Mouse (Mus musculus): ENCODE results near the gene 1700080O16Rik. TPM values are rescaled to one million over a fixed set of nuclear protein-coding genes. Genes with fewer than 3 reads are reported as not detected.

Gene 1700080O16Rik
- polyA plus RNA-seq (2015; fragmentation: Nextera tagmentation; extraction: Ambion mirVana): not detected in 2 replicates

GRCm38 (mm10) chrX:51972672-51973071 lies at the start of gene 1700080O16Rik:
Gene 1700080O16Rik, minus strand, starts transcription at chrX:51972772.

Other genes with a start within 250 kb of the 1700080O16Rik start
- gene Usp26, start 171.5 kb downstream of the 1700080O16Rik start, polyA plus RNA-seq (2015; fragmentation: Nextera tagmentation; extraction: Ambion mirVana): not detected in 2 replicates
- 120 and 135 TPM in 2 replicates for gene Gpc4, start 192.5 kb upstream of the 1700080O16Rik start, polyA plus RNA-seq (2015; fragmentation: Nextera tagmentation; extraction: Ambion mirVana)